Mouse (Mus musculus): Measurements from ENCODE around the gene Creb3l1.

DNA sequence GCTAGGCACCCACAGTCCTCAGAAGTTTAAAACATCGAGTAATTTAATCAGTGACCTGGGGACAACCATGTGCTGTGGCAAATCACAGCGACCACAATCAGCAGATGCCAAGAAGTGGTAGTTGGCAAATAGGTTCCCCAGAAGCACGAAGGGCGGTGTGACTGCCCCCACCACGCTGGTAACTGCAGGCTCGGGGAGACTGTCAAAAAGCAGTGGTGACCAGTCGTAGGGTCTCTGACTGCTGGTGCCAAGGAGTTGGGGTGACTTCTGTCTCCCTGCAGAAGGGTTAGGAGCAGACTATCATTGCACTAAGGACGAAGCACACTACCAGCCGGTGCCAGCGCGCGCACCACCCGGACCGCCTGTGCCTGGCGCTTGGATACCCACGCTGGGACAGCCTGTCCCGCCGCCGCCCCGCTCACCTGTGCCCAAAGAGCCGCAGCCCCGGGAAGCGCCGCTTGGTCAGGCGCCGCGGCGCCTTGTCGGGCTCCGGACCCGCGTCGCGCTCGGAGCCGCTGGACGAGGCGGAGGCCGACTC is 61.4 kb downstream of the Creb3l1 start:
- no peak for TF ChIP-seq CTCF (IDR thresholded peaks at IDR 0.05; ENCODE audit: insufficient read depth, low read length)
- TF ChIP-seq POLR2A (IDR thresholded peaks at IDR 0.05; ENCODE audit: borderline replicate concordance, extremely low read depth, low read depth, low read length), result no peak
